Mouse (Mus musculus) spleen, adult 12 weeks (tissue): ENCODE data around the gene C130050O18Rik.

Source experiments
- DNase-seq: peaks from one replicate; pipeline ENCODE4 v3.0.0; 2022; ENCODE audit warnings: low spot score

C130050O18Rik gene

DNA sequence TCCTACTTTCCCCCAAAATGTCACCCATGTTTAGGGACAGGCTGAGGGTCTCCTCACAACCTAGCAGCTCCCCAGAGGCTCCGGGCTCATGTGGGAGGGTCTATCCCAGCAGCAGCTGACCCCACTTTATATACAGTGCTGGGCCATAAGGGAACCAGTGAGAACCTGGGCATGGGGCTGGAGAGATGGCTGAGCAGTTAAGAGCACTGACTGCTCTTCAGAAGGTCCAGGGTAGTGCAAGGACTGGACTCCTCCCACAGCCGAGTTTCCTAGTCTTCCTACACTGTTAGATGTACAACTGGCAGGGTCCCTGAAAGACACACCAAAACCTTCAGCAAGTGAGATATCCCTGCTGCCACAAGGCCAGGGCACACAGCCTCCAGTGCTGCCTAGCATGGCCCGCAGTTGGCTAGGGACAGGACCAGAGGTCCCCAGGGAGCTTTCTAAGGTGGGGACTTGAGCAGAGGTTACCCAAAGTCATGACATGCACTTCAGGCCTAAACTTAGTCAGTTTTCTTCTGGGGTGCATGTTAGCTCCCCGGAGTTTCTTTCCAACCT, 7.6 kb upstream of the C130050O18Rik start:
- DNase-seq: no peak

DNA sequence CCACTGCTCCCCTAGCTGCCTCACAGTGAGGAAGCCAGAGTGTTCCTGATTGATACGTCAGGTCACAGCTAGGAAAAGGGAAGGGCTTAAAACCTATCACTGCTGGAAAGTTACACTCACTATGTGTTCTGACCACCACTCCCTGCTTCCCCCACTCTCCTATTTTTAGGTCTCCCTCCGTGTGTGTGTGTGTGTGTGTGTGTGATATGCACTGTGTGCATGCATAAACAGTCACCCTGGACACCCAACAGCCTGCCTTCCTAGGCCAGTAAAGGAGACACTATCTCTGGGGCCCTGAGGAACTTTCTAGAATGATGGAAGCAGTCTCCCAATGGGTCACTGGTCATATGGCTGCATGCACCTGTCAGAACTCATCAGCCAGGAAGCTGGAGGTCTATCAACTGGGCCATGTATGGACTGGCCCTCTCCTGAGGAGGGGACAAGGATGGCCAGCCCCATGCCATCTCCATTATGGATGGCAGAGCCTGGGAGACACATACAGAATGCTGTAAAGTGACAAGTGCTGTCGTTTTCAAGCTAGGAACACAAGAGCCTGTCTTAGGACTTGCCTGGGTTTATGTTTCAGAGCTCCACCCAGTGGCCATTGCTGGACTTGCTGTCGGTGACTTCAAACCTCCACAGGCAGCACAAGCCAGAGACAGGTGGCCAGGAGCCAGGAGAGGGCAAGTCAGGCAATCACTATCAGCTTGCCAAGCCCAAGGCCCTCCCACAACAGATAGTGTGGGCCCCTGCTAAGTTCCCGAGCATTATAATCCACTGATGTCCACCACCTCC, 6.9 kb upstream of the C130050O18Rik start:
- peak; percentile 91 for DNase-seq

DNA sequence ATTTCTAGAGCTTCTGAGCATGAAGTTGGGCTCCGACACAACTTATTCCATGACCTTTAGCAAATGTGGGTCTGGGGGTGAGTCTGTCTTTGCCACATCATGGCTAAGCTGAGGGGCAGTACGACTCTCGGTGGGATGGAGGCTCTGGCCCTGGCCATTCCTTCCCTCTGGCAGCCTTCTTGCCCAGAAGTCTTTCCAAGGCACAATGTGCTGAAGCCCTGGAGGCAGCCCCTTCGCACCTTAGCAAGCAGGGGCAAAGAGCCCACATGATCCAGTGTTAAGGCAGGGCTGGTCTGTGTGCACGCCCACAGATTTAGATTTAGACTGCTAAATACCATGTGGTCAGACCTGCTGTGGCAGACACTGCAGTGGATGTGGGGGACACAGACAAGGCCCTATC, 6.3 kb upstream of the C130050O18Rik start:
- DNase-seq: no peak

DNA sequence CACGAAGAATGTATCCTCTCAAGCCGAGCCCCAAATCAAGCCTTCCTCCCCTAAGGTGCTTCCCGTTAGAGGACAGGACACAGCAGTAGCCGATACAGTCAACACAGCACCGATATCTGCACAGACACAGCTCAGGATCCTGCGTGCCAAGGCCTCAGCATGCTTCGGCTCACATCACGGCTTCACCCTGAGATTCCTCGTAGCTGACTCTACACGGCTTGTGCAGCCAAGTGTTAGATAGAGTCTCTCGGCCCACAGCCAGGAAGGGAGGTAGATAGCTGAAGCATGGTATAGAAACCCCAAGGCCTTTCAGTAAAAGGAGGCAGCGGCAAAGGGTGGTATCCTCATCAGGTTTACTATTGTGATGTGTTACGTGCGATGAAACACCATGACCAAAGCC, 5.1 kb upstream of the C130050O18Rik start:
- DNase-seq: no peak

DNA sequence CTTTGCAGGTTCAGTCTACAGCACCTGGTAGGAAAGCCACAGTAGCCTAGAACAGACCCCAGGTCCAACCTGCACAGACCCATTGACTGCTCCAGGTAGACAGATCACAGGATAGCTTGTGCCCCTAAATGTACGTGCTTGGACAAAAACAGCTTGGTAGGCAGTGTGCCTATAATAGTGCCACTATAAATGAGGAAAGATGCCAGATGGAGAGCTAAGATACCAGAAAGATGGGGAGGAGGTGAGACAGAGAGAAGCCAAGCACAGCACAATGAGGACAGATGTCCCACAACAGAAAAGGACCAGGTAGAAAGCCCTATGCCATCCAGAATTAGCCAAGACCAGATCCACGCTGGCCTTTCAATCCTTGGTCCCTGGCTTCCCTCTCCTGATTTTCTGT, 3.0 kb upstream of the C130050O18Rik start:
- no peak for DNase-seq

DNA sequence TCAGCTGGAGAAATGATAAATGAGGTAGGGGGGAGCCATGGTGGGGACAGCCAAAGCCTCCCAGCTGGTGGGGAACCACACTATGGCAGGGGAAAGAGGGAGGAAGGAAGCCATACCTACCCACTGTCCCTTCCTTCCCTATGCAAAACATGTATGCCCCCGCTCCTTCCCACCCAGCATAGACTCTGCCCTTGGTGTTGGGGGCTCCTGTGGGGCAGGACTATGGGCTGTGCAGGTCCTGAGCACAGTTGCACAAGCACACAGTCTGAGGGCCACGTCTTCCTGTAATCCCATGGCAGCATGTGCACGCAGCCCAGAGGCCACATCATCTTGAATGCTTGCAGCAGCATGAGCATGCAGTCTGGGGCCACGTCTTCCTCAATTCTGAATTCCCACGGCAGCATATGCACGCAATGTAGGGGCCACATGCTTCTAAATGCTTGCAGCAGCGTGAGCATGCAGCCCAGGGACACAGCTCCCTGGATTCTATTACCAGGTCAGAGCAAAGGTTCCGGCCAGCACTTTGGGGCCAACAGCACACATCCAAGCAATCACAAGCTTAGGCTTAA, 1.3 kb upstream of the C130050O18Rik start:
- DNase-seq: no peak

DNA sequence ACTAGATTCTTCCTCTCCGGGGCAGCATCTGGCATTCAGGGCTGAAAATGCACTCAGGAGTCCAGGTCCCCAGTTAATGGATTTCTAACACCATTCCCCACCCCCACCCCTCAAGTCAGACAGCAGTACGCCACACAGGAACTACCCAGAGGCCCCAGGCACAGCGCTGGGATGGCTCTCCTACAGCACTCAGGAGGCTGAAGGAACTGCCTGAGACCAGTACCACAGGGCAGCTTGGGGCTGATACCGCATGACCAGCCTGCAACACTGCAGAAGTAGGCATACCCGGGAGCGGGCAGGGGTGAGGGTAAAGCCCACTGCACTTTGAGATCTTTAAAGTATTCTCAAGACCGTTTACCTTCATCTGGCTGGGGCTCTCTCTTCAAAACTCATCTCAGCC, 398 bp downstream of the C130050O18Rik start:
- no peak for DNase-seq

DNA sequence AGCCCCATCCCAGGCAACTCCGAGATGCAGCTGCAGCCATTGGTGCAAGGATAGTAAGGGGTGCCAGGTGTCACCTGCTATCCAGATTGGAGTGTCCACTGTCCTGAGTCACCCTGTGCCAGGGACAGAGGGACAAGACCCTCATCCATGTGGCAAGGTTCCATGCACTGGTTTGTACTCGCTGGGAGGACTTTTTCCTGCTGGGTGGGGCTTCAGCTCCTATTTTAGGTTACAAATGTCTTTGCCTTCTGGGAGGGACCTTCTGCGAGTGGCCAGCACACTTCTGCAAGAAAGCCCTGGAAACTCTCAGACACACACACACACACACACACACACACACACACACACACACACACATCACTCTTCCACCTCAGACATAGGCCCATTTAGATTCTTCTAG, 873 bp downstream of the C130050O18Rik start:
- no peak for DNase-seq

DNA sequence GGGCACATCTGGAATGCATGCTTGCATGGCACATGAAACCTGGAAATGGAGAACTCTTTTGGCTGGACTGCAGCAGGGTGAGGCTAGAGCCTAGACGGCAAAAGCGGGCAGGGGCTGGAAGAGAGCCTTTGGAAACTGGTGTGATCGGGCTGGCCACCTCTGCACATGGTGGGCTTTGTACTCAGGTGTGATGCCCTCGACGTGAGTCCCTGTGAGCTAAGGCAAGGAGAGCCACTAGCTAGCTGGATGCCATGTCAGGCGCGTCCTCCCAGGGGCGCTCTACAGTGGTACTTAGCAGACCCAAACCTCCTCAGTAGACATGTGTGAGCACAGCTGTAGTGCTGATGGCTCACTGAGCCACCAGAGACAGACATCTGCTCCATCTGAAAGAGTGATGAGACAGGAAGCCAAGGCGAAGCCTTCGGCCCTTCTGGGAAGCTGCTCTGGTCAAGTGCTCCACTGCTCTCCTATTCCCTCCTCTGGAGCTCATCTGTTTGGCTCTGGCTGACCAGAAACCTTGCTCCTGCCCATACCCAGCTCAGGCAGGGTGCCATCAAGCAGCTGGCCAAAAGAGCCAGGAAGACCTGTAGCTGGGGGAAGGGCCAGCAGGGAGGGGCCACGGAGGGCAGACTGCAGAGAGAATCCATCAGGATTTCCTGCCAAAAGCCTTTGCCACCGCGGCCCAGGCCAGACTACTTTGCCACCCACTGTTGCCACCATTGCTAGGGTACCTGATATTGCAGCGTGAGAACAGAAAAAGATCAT, 2.2 kb downstream of the C130050O18Rik start:
- DNase-seq: no peak

DNA sequence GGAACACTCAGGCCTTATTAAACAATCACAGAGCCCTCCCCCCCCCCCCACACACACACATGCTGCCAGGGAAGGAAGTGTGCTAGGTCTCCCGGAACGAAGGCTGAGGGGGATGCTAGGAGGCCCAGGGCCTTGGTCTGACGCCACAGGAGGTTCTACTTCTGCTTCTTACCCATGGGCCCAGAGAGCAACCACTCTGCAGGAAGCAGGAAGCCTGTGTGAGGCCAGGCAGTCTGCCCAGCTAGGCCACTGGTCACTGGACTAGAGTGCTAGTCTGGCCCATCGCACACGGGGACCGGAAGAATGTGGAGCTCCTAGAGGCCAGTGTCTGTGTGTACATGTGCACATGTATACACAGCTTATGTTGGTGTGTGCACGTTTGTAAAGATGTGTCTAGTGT, 3.4 kb downstream of the C130050O18Rik start:
- no peak for DNase-seq

DNA sequence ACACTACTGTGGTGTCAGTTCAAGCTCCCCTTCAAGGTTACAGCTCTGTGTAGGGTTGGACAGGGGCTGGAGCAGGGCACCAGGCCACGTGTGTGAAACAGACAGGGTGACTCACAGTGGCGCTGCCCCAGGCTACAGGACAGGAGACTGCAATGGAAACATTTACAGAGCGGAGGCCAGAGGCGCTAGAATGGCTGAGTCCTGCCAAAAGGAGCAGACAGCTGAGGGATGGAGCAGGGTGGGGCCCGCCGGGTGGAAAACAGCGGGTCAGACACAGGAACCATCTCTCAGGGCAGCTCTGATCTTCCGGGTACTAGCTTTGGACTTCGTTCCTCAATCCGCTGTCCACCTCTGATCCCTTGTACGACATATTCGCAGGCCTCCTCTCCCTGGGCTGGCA, 4.3 kb downstream of the C130050O18Rik start:
- no peak for DNase-seq

DNA sequence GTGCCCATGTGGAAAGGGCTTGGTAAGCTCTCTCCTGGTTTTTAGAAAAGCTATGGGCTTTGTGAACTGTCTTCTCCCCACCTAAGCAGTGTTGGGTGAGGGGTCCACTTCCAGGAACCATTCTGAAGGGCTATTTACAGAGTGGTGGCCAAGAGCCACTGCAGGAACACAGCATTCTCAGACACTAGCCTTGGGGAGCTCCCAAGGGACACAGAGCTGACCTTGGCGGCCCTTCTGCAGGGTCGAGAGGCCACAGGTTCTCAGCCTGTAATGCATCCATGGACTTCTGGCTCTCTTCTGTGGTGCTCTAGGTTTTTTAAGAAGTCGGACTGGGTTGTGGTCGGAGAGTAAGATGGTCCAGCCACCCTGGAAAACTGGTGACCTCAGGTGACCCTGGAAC, 5.0 kb downstream of the C130050O18Rik start:
- DNase-seq: no peak

DNA sequence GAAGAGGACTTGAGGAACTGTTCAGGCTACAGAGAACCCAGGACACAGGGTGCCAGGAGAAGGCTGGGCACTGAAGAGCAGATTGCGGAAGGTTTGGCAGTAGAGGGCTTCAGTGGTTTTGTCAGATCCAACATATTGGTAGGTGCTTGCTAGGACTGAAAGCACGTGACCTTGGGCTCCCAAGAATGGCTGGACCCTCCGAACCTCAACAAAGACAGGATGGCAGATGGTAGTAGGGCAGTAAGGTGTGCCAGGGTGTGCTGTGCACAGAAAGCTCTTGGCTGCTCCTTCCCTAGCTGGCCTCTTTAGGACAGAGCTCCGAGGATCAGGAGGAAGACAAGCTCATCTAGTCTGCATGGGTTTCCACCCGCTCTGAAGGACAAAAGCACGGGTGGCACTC, 6.0 kb downstream of the C130050O18Rik start:
- DNase-seq: no peak

DNA sequence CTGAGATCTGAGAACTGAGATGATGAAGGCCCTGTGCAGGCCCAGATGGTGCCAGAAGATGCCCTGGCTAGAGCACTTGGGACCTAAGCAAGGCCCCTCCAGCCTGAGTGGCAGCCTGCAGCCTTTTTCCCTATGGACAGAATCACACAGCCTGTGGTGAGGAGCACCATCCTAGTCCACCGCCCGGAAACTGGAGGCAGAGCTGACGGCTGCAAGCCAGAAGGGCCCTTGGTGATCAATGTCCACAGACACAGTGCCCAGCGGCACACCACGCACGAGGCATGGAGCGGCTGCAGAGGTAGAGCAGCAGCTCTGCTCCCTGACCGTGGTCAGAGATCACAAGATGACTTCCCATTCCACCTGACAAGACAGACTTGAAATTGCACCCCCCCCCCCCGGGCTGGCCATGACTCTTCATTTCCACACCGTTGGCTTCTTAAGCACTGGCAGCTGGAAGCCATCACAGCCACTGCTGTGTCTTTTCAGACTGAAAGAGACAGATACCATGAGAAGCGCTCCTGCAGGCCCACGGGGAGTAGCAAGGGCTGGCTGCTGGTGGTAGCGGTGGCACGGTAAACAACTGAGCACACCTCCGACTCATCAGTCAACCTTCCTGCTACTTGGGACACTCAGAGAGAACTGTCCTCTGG, 6.7 kb downstream of the C130050O18Rik start:
- DNase-seq: no peak

DNA sequence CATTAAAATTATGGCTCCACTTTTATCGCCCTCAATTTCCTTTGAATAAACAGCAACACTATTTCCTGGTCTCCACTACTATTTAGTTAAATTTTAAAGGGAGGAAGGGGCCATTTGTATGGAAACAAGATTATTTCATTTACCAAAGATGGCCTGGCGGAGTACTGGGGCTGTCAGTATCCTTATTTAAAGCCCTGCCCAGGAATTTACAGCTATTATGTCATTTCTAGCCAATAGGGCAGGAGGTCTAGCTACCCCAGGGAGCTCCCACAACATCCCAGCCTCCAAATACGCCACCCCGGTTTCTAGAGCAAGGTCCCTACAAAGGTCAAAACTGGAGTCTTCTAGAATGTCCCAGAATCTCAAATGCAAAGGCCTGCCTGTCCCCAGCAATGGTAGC, 8.5 kb downstream of the C130050O18Rik start:
- DNase-seq: no peak

DNA sequence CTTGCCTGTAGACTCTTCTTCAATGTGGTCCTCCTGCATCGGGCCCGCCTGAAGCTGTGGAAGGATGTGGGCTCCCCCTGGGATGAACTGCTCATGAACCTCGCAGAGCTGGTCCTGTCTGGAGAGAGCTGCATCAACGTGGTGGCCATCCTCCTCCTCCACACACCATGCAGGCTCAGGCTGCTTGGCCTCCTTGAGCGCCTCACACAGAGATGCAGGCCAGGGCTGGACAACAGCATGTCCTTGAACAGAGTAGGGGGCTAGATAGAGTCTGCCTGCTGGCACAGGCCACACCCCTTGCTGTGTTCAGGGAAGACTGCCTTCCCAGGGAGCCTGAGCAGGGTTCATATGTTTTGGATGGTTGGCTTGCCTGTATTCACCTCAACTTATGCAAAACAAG, 9.9 kb downstream of the C130050O18Rik start:
- DNase-seq: no peak

DNA sequence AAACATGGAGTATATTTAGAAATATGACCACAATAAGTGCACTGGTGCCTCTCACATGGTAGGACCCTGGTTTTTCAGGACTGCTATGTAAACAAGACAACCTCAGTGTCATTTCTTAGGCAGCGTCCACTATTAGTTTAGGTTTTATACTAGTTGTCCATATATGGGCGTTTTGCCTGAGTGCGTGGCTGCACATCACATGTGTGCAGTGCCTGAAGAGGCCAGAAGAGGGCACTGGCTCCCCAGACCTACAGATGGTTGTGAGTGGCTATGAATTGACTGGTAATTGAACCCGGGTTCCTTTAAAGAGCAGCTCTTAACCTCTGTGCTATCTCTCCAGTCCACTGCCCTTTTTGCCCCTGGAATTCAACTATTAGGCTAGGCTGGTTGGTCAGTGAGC, 11.9 kb downstream of the C130050O18Rik start:
- DNase-seq: no peak

DNA sequence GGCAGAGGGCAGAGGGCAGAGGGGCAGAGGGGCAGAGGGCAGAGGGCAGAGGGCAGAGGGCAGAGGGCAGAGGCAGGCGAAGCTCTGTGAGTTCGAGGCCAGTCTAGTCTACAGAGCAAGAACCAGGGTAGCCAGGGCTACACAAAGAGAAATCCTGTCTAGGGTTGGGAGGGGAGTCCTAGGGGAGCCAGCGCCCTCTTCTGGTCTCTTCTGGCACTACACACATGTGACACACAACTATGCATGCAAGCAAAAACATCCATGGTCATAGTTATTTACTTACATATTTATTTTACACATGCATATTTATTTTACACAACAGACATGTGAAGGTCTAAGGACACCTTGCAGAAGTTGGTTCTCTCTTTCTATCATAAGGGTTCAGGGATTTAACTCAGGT, 12.4 kb downstream of the C130050O18Rik start:
- DNase-seq: no peak

DNA sequence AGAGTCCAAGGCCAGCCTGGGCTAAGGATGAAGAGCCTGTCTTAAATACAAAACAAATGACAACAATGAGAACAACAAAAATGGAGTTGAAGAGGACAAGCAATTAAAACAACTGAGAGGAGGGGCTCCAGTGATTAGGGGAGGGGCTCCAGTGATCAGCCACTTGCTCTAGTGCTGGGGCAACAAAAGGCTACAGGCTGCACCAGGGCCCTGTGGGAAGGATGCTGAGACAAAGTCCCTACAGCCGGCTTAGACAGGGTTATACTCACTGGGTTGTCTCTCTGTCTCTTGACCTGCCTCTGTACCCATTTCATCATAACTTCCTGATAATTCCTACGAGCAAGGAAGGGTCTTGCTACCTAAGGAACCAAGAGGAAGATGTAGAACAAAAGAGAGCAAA, 13.0 kb downstream of the C130050O18Rik start:
- no peak for DNase-seq

DNA sequence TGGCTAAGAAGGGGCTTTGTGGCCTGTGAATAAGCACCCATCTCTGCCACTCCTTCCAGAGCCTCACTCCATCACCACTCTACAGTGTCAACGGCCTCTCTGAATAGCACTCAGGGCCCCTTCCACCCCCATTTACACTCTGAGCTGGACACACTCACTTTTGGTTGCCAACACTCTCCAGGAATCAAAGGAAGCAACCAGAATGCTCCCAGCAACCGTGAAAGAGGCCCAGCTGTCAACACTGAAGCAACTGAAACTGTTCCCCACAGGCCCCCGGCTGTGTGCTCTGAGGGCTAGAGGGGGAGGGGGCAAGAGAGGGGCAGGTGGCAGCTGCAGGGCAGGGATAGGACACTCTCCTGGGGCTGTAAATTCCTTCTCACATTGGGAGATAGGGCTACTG, 13.6 kb downstream of the C130050O18Rik start:
- no peak for DNase-seq

DNA sequence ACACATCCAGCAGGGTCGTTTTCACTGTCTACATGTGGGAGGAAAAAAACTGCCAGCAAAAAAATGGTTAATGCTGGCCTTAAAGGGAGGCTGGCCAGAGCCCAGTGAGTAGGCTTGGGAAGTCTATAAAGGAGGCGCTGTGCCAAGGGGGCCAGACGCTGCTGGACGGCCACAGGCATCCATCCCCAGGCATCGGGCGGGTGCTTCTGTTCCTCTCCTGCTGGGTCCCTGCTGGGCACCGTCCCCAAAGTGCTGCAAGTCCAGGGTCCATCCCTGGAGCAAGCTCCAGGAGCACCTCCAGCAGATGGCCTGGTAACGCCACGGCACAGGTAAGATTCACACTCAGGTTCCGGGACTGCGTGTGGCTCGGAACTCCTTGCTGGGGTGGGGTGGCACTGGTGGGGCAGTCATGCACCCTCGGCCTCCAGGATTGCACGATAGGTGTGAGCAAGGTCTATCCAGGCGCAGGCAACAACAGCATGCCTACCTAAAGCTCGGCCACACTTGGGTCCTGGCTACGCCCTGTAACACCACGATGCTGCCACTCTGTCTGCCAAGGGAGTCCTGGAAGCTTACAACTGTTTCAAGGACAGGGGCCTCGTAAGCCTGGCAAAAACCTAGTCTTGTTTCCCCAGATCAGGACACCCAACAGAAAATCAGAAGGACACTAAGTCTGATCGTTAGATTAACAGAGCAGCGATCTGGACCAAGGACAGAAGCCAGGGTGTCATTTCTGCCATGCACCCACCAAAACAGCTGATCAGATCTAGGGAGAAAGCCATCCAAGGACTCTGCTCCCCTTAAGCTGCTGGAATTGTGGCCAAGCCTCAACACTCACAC, 18.2 kb downstream of the C130050O18Rik start, which contains the start of gene Gper1:
Gene Gper1, plus strand, starts transcription at position 126 of the 840 bp plus-strand sequence.
- no peak for DNase-seq
